Mouse (Mus musculus): ENCODE measurements around the gene 1700012B09Rik.

Gene 1700012B09Rik

DNA sequence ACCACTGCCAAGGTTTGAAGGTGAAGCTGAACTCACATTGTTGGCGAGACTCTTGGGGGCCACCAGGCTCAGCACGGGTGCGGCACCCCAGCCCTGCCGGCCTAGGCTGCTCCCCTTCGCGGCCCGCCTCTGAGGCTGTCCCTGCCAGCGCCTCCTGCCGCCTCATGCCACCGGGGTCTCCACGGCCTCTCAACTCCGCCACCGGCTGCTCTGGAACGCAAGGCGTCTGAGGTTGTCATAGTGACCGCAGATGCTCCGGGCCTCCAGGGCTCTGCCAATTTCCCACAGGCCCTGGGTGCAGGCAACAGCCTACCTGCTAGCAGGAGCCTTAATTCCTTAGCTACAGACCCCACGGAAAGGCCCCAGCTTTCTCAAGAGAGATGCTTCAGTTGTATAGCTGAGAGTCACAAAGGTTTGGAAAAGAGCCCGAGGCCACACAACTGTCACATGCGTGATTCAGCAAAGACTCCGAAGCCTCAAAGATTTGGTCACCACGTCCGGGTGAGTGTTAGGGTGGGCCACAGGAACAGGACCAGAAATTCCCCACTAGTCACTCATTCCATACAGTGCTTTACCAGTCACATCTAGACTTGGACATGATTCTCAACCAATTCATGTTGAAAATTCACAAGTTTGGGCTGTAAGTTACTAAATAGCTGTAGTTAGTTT lies at the start of gene 1700012B09Rik:
1700012B09Rik (minus strand) TSS at position 228 of the 669 bp plus-strand sequence.
- no peak for DNase-seq (ENCODE audit: low spot score in 2 of 2)

DNA sequence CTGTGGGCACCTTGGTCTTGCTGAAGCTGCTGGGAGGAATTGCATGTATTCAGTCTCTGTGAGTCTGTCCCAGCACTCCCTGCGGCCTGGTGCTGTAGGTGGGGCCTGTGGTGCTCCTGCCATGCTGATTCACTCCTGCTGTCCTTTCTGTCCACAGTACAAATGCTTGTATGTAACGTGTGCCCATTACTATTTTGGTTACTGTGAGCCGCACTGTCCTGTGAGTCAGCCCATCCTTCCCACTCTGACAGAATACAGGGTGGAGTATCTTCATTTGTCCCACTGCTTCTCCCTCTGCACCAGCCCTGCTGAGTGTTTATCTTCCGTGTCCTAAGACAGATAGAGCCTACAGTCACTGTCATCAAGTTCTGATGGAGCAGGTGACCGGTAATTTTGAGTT lies 39.3 kb upstream of the 1700012B09Rik start:
- DNase-seq (ENCODE audit: low spot score in 2 of 2), result peak; percentile 28 to 52

DNA sequence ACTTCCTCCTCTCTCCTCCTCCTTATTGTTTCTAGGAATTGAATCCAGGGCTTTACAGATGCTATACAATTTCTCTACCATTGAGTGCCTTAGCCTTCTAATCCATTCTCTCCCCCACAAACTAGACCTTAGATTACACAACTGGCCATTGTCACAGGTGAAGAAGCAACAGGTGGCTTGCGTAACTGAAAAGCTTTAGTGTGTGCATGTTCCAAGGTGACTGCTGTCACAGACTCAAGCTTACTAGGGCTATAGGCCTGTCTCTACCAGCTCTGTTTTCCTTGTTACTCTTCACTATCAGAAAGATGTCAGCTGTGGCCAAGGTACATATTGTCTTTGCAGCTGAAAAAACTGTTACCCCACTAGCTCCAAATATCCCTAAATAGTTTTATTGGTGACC lies 36.0 kb upstream of the 1700012B09Rik start:
- no peak for DNase-seq (ENCODE audit: low spot score in 2 of 2)

DNA sequence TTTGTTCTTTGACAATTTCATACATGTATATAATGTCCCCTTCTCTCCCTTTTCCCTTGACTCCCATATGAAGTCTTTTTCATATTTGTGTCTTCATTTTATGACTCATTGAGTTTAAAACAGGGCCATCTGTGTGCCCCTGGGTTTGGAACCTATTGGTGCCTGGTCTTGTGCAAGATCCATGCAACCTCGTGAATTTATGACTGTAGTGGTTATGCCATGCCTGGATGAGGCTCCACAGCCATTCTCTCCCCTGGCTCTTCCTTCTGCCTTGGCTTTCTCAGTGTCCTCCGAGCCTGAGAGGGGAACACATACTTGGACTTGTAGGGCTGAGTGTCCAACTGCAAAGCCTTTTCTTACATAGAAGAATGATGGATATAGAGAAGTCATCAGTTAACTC lies 34.9 kb upstream of the 1700012B09Rik start:
- DNase-seq (ENCODE audit: low spot score in 2 of 2), result no peak

DNA sequence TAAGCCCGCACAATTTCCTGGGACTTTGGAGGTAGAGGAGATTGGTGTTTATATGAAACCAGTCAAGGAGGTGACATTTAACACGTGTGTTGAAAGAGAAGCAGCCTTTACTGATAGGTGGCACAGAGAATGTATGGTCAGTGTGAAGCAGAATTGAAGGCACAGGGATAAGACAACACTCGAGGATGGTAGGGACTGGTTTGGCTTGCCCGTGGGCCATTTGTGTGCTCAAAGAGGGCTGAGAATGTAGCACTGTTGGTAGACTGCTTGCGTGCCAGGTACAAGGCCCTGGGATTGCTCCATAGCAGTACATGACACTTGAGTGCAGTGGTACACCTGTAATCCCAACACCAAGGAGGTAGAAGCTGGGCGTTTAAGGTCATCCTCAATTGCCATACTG lies 16.5 kb upstream of the 1700012B09Rik start:
- no peak for DNase-seq (ENCODE audit: low spot score in 2 of 2)

DNA sequence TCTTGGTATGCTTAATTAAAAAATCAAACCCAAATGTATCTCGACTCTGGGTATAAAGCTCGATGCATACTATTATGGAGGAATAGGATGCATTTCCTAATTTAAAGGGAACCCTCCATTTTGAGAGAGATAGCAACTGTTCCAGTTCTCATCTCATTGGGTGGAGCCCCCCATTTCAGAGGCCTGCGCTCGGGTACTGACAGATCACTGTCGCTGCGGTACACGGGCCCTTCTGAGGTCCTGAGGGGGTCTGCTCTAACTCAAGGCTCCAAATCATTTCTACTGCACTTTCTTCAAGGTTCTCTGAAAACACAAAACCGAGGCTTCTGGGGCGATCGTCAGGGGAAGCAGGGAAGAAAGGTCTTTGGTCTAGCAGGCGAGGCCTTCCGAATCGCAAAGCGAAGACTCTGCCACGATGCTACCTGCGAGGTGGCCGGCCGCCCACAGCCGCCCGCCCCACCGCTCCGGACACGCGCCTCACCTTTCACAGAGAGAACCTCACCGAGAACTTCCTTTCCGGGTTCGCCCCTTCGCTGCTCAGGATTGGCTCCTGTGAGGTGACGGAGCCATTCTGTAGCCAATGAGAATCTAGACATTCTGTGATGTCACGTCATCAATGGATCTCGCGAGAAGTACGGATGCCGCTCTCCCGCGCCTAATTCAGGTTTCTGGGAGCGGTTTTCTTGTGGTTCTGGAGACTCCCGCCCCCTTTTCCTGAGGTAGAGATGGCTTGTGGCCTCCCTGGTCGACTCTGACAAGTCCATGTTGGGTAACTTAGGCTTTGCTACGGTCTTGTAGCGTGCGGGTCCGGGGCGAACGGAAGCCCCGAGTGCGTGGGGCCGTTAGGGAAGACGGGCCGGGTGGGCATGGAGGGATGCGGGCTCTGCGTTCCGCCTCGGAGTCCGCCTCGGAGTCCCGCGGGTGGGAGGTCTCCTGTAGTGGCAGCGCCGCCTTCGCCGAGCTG lies 13.5 kb upstream of the 1700012B09Rik start, which contains the start of the genes Mre11a and Ankrd49:
Mre11a (plus strand) TSS at position 616 of the 964 bp plus-strand sequence.
Ankrd49 (minus strand) TSS at position 818 of the 964 bp plus-strand sequence.
- peak; percentile 93 to 96 for DNase-seq (ENCODE audit: low spot score in 2 of 2)

DNA sequence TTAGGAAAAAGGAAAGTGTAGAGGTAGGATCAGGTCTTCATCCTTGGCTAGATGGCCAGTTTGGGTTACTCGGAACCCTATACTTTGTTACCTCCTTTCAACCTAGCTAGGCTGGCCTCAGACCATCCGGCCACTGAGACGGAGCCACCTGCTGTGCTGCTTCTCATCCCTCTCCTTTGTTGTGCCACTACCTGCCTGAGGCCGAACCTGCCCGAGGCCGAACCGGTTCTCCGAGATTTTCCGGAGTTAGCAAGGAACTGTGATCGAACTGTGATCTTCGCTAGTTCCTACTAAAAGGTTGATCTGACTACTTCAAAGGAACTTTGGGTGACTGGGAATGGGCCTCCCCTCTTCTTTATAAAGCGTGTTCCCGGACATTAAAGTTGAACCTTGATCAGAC lies 7.5 kb upstream of the 1700012B09Rik start:
- no peak for DNase-seq (ENCODE audit: low spot score in 2 of 2)

DNA sequence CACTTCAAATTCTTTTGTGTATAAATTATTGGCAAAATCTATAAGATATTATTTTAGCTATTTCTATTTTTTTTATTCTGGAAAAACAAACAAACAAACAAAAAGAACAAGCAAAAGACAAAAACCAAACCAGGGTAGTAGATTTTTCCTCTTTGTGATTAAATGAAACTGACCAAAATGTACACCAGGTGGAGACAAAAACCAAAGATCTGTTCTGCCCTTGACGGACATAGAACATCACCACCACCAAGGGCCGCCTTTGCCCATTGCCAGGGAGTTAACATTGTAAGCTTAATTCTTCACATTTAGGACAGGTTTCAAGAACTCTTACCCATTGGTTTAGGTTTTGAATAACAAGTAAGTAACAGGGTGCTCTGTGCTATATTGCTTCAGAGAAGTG lies 3.0 kb upstream of the 1700012B09Rik start:
- DNase-seq (ENCODE audit: low spot score in 2 of 2), result no peak

DNA sequence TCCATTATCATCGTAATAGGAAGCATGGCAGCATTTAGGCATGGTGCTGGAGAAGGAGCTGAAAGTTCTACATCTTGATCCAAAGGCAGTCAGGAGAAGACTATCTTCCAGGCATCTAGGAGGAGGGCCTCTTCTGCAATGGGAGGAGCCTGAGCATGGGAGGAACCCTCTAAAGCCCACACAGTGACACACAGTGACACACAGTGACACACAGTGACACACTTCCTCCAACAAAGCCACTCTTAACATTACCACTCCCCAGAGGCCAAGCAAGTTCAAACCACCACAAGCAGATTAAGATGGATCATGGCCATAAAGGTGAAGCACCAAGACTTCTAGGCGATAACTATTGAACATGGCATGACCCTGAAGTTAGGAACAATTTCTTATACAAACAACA lies 1.2 kb upstream of the 1700012B09Rik start:
- DNase-seq (ENCODE audit: low spot score in 2 of 2), result no peak

DNA sequence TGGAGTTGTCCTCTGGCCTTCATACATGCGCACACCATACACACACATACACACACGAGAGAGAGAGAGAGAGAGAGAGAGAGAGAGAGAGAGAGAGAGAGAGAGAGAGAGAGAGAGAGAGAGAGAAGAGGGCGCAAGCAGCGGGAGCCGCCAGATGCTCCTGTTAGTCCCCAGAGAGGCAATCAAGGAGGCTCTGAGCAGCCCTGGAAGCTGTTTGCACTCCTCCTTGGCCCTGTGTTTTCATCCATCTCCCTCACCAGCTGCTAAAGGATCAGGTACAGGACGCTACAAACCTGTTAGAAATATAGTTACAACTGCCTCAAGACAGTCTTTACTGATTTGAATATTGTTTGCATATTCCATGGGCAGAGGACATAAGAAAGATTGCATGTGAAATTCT lies 1.0 kb downstream of the 1700012B09Rik start:
- DNase-seq (ENCODE audit: low spot score in 2 of 2), result no peak

DNA sequence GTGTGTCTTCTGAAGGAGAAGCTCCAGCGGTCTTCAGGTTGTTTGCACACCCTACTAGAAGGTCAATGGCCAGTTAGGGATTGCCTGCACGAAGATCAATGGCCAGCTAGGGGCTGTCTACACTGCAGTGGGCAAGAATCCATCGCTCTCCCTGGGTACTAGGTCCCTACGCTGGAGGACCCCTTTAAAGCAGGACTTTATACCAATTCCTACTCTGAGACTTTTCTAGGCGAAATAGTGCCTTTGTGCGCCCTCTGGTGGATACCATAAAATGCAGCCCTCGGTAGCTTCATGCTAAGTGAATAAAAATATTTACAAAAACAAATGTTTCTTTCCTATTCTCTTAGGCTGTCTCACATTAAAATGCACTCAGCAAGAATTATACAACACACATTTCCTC lies 6.1 kb downstream of the 1700012B09Rik start:
- DNase-seq (ENCODE audit: low spot score in 2 of 2), result peak; percentile 37 to 51

DNA sequence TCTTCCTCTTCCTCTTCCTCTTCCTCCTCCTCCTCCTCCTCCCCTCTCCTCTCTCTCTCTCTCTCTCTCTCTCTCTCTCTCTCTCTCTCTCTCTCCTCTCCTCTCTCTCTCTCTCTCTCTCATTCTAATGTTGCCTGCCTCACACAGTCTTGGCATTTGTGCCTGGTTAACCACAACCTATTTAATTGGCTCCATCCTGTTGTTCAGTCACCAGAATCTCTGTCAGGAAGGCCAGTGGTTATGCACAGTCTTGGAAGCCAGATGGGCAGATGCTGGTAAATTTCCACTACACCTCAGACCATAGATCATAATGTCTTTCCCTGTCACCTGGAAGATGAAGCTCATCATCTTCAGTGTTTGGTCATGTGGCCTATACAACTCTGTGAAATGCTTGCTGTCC lies 11.6 kb downstream of the 1700012B09Rik start:
- no peak for DNase-seq (ENCODE audit: low spot score in 2 of 2)

DNA sequence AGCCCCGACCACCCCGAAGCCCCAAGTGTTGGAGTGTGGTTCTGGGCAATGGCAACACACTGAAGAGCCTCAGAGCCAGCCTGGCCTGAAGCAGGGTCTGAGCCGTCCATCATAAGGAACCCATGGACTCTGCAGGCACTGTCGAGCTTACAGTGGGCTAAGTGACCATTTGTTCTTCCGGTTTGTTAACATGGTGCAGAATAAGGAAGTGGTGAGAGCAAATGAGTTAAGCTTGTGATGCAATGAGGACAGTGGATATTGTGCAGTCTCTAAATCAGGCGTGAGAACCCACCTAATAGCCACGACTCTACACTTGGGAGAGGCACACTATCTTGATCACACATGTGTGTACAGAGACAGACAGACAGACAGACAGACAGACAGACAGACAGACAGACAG lies 12.2 kb downstream of the 1700012B09Rik start:
- DNase-seq (ENCODE audit: low spot score in 2 of 2), result no peak

DNA sequence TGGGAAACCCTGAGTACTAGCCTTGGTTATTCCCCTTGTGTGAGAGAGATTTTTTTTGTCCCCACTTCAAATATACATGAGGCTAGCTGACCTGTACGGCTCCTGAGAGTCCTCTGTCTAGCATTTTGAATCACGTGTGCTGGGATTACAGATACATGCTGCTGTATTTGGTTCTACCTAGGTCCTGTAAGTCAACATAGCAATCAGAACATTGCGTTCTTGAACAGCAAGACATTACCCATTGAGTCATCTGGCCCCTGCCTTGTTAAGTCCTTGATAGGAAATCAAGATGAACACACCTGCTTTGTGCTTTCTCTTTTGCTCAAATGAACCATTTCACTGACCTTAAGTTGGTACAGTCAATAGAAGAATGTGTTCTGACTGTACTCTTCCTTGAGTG lies 16.4 kb downstream of the 1700012B09Rik start:
- DNase-seq (ENCODE audit: low spot score in 2 of 2), result no peak

DNA sequence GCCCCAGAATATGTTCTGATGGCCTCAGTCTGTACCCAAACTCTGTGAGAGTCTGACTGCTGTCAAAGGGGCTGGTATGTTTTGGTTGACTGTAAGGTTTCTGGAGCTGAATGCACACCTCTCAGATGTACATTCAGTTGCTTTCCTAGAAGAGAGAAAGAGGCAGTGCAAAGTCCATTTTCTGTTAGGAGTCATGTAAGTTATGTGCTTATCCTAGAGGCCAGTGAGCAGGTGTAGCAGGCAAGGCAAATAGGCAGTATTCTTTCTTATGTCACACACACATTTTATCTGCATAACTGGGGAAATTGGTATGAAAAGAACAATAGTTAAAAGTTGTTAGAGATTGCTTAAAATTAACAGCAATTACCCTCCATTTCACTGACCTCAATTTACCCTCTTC lies 16.9 kb downstream of the 1700012B09Rik start:
- DNase-seq (ENCODE audit: low spot score in 2 of 2), result no peak

DNA sequence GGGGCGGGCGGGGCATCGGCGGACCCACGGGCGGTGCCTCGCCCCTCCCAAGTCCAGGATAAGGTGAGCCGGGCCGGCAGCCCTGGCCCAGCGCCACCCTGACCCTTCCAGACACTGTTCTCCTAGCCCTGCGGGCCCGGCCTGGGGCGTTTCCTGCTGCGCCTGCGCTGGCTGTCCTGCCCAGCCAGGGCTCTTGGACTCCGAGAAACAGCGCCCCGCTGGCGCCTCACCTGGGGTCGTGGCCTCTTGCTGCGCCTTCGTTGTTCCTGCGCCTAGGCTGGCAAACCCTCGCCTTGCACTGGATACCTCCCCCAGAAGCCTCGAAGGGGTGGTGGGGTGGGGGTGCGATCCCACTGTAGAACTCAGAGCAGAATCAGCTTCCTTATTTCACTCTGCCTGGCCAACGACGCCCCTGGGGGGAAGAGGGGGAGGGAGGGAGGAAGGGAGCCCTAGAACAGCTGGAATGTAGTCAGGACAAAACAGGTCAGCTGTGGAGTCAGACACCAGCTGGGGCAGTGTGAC lies 18.8 kb downstream of the 1700012B09Rik start, which contains the start of gene Fut4:
Fut4 (minus strand) TSS at position 393 of the 522 bp plus-strand sequence.
- DNase-seq (ENCODE audit: low spot score in 2 of 2), result no peak

DNA sequence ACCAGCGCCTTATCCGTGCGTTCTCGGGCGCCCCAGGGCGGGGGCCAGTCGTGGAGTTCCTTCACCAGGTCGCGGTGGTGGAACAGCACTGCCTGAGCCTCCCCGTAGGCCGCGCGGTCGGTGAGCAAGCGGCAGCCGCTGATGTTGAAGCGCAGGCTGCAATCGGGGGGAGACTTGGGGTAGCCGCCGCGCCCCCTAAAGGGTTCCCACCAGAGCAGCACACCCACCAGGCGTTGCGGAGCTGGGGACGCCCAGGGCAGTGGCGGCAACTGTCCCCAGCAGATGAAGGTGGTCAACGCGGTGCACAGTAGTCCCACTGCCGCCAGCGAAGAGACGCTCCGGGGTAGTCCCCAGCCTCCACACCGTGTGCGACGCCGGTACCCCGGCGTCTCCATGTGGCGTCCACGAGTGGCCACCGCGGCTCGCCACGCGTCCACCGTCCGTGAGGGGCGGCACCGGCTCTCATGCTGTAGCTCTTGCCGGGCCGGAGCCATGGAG lies 19.3 kb downstream of the 1700012B09Rik start:
- DNase-seq (ENCODE audit: low spot score in 2 of 2), result no peak

DNA sequence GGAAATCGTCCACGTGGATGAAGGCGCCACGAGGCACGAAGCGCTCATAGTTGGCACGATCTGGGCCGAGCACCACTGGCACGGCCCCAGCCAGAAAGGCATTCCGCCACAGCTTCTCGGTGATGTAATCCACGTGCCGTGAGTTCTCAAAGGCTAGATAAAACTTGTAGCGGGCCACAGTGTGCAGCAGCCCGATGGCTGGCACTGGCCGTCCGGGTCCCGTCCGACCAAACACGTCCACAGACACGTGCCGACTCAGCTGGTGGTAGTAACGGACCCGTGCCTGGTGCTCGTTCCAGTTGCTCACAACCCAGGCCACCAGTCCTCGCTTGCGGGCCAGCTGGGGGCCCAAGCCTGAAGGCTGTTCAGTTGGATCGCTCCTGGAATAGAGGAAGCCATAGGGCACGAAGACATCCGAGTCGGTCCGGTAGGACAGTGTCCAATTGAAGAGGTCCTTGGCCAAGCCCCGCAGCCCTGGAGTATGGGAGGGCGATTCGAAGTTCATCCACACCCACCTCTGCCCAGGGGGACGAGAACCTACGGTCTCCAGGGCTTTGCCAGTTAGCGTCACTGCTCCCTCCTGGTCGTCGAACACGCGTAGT lies 19.8 kb downstream of the 1700012B09Rik start:
- DNase-seq (ENCODE audit: low spot score in 2 of 2), result no peak

DNA sequence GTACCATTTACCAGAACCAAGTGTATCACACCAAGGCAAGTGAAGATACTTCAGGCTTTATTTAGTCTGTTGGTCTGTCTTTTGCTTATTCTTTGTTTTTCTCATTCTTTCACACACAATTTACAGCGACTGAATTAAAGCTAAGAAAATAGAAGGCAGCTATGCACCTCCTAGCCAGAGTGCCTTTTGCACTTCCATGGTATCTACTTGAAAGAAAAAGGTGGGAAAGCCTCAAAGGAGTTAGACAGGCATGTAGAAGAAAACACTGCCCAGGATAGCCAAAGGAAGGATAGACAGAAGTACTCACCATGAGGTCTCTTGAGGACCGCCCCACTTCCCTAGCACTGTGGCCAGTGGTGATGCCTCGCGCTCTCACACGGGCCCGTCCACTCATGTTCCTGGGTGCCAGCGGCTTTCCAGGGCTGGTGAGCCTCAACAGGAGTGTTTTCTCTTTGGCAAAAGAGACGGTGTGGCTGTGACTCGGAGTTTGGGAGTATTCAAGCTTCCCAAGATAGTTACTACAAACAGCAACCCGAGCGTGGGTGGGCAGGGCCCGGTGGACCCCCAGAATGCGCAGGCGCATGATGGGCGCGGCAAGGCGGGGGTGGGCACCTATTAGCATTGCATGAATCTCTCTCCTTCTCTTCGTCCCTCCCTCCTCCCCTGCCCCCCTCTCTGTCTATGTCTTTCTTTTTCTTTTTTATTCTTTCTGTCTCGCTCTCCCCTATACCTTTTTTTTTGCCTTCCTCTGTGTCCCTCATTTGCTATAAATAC lies 30.5 kb downstream of the 1700012B09Rik start, which contains the start of gene Piwil4:
Piwil4 (minus strand) TSS at position 583 of the 774 bp plus-strand sequence.
- no peak for DNase-seq (ENCODE audit: low spot score in 2 of 2)

DNA sequence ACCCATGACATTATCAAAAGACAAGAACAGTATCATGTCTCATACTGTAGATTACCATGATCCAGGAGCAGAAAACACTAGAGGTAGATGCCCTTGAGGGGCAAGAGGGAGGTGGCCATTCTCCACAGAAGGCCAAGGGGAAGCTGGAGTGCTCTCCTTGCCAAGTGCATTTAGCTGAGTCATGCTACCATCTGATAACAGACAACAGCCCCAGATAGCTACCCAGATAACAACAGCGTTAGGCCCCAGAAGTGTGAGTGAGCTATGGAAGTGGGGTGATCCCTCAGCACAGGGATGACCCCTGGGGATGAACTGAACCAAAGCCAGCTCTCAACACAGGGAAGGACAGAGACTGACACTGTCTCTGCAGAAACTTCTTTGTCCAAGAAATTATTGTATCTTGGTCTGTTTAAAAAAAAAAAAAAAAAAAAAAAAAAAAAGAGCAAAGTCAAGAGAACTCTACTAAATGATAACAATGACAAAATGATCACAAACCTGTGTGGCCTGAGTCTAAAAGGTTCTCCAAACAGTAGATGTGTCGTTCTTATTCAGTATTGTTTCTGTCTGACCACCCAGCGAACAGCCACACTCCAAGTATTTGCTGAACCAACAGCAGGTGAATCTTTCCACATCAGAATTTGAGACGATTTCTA lies 31.2 kb downstream of the 1700012B09Rik start:
- DNase-seq (ENCODE audit: low spot score in 2 of 2), result no peak

Data from frontal cortex, postnatal 36 days (tissue).